Mouse (Mus musculus) naive thymus-derived CD4-positive, alpha-beta T cell, adult 2 months (primary cell): ENCODE results near the gene Smurf1.

ENCODE experiments used
- DNase-seq: peaks from one replicate; pipeline ENCODE4 v3.0.0-alpha.2; 2011; ENCODE audit warnings: low read depth

The Smurf1 gene

DNA sequence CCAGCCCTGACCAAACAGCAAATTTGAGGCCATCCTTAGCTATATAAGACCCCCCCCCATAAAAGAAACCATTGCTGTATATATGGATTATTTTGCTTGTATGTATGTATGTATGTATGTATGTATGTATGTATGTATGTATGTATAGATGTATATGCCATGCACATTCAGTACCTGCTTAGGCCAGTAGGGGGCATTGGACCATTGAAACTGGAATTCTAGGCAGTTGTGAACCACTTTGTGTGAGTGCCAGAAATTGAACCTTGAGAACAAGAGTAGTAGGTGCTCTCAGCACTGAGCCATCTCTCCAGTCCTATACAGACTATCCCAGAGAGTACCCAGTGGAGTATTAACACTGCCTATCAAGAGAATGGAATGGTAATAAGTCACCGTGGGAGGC lies 93.9 kb downstream of the Smurf1 start:
- DNase-seq, result peak; percentile 30

DNA sequence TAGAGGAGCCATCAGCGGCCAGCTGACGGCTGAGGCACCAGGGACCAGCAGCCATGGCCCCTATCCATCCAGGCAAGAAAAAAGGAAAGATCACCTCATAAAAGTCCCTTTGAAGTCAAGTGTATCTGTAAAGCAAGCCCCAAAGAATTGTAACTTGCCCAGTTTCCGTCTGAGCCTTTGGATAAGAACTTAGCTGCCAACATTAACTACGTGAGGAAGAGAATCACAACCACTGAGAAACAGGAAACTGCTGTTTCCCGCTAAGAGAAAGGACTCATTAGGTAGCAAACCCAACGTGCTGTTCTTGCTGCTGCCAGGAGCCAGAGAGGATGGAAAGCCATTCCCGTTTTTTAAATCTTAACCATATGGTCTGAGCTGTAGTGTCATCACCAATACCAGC lies 94.9 kb downstream of the Smurf1 start:
- no peak for DNase-seq

DNA sequence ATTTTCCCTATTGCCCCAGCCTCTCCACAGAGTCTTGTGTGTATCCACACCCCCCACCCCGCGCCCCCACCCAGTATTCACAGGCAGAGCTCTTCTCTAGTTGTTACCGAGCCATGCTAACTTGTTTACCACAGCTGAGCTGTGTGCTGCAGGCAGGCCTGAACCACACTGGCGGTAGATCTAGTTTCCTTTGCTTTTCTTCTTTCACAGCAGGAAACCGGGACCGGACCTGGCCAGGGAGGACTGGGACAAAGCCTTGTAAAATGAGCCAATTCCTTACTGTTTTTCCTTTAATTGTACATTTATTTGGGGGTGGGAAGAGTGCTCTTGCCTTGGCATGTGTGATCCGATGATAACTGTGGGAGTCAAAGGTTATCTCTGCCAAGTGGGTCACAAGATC lies 96.2 kb downstream of the Smurf1 start:
- DNase-seq, result no peak

DNA sequence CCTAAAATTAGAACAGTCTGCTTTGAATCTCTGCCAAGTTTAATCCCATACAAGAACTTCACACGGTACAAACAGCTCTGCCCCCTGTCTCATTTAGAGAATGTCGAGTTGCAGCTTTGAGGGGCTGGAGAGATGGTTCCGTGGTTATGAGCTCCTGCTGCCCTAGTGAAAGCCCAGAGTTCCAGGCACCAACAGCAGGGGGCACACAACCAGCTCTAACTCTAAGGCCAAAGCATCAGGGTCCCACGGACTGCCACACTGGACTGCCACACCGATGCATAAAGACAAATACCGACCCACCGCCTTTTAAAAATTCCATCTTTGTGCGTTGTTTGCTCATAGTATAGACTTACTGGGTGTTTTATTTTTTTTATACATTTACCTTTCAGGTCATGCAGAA lies 98.7 kb downstream of the Smurf1 start:
- peak; percentile 39 for DNase-seq

DNA sequence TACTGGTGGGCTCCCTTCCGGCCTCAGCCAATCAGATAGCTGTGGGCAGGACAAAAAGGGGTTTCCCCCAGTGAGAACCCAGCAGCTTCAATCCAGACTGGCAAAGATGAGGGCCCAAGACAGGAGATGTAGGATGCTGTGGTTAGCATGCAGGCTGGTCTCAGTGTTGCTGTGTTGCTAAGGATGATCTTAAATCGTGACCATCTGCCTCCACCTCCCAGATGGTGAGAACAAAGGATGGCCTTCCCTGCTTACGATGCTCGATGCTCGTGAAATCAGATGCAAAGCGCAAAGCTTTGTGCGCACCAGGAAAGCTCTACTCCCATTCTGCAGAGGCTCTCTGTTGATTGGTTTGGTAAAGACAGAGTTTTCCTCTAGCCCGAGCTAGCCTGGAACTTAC lies 104.7 kb downstream of the Smurf1 start:
- DNase-seq, result no peak

DNA sequence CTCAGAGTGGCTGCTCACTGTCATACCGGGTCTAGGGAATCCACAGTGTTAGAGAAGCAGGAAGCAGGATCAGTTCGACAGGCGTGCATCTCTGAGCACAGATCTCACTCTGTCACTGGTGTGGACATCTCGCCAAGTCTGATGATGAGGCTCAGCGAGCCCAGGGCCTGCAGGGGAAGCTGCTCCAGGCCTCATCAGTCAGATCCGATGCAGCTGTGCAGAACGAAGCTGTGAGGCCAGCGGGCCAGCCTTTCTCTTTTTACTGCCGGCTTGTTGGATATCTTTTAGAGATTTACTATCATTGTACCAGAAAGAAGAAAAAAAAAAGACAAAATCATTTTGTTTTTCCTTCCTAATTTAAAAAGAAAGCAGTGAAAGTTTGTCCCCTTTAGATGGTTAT lies 106.4 kb downstream of the Smurf1 start:
- no peak for DNase-seq

DNA sequence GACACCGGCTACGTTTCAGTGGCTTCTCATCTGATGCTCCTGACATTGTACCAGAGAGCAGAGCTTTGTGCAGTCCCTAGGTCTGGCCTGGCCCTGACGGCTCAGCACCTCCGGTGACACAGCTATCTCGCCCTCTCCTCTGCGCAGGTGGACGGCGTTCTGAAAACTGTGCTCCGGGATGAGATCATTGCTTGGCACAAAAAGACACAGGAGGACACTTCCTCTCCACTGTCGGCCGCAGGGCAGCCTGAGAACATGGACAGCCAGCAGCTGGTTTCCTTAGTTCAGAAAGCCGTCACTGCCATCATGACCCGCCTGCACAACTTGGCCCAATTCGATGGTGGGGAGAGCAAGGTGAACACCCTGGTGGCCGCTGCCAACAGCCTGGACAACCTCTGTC lies 107.1 kb downstream of the Smurf1 start:
- DNase-seq, result no peak

DNA sequence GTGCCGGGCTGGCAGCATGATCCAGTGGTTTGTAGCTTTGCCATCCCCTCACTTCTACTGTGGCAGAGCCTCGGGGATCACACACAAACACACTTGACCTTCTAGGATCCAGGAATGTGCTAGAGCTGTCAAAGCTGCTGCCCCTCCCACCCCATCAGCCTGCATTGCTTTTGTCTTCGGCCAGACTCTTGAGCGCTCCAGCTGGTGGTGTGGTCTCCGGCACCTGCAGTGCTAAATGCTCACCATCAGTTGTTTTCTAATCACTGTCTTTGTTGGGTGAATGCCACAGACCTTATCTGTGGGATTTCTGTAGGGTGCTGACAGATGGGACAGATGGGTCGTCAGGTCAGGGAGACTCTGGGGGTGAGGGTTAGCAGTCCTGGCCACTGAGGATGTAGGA lies 109.7 kb downstream of the Smurf1 start:
- no peak for DNase-seq

DNA sequence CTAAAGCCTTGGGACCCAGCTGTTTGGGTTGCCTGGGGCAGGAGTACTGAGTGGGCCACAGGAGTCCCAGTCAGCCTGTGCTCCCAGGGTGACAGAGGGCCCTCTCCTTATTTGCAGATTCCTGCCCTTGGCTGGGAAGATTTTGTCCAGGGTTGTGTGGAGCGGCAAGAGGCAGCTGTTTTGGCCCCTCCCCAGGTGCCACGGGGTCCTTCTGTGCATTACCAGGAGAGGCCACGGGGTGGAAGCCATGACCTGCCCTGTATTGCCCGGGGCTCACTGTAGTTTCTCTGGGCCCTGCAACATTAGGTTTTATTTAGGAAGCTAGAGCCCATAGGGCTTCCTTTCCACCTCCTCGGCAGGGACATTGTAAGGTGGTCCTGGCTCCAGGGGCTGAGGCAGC lies 111.7 kb downstream of the Smurf1 start:
- DNase-seq, result no peak

DNA sequence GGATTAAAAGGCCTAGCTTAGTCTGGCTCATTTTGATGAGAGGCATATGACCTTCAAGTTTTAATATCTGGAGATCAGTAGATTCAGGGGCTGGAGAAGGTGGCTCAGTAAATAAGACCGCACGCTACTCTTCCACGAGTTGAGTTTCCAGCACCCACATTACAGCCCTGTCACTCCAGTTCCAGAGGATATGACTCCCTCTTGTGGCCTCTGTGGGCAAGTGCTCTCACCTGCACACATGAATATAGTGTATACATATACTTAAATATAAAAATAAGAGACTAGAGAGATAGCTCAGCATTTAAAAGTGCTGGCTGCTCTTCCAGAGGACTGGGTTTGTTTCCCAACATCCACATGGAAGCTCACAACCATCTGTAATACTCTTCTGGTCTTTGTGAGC lies 113.8 kb downstream of the Smurf1 start:
- no peak for DNase-seq

DNA sequence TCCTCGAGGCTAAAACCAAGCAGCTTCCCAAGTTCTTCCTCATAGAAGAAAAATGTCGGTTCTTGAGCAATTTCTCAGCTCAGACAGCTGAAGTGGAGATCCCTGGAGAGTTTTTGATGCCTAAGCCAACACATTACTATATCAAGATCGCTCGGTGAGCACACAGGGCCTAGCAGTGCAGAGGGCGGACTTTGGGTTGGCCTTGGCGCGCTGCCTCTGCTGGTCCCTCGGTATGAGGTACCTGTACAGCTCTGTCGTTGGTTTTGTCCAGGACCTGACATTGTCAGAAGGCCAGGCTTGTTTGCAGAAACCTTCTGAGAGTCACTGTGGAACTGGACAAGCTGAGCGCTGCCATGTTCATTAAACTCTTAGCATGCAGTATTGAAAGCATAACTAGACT lies 115.7 kb downstream of the Smurf1 start:
- no peak for DNase-seq

DNA sequence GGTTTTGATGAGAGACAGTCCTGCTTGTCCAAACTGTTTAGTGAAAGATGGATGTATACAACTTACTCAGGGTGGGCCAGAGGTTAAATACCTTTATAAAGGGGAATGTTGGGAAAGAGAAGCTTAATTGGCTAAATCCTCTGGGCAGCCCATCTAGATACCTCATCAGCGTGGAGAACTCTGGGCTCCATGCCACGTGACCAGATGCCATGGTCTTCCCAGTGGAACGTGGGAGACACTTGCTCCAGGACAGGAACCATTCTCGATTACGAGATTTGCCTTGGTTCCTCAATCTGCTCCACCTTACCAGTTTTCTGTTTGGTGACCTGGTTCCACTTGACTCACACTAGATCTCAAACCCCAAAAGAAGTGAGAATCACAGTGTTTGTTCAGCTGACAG lies 116.9 kb downstream of the Smurf1 start:
- no peak for DNase-seq

DNA sequence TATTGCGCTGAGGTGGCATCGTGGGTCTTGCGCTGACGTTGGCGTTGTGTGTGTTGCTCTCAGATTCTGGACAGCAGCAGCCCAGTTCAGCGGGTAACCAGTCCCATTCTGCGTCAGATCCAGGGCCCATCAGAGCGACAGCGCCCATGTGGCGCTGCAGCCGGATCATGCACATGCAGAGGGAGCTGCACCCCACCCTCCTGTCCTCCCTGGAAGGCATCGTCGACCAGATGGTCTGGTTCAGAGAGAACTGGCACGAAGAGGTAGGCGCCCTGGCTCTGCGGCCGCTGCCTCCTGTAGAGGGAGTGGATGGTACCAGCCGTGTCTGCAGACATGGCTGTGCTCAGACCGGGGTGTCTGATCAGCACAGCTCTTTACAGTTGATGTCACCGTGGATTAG lies 120.3 kb downstream of the Smurf1 start:
- DNase-seq, result no peak

DNA sequence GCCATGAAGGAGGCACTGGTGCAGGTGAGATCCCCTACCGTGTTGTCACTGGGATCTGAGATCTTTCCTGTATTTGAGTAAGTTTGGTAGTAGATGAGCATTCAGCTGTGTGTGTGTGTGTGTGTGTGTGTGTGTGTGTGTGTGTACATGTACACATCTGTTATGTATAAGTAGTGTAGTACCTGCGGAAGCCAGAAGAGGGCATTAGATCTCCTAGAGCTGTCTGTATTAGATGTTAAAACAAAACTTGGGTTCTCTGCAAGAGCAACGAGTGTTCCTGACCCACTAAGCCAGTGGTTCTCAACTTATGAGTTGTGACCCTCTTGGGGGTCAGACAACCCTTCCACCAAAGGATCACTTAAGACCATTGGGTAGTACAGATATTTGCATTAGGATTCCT lies 129.5 kb downstream of the Smurf1 start:
- peak; percentile 37 for DNase-seq

DNA sequence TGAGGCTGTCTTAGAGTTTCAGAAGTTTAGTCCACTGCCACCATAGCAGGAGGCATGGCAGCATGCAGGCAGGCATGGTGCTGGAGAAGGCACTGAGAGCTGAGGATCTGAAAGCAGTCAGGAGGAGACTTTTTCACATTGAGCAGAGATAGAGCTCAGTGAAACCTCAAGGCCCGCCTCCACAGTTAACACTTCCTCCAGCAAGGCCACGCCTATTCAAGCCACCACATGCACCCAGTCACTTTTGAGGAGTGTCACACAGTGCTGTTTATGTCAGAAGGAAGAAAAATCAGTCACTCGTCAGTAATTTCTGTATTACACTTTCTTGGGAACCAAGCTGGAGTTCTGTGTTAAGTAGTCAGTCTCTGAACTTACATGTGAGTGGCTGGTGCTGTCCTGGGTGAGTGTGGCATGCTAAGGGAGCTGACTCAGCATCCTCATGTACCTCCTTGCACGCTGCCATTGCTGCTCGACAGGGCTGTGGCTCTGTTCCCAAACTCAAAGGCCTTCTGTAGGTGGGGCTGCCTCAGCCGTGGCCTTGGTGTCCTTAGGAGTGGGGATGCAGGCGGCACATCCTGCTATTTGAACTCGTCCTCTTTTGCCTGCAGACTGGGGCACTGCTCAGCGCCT lies 133.7 kb downstream of the Smurf1 start:
- no peak for DNase-seq

DNA sequence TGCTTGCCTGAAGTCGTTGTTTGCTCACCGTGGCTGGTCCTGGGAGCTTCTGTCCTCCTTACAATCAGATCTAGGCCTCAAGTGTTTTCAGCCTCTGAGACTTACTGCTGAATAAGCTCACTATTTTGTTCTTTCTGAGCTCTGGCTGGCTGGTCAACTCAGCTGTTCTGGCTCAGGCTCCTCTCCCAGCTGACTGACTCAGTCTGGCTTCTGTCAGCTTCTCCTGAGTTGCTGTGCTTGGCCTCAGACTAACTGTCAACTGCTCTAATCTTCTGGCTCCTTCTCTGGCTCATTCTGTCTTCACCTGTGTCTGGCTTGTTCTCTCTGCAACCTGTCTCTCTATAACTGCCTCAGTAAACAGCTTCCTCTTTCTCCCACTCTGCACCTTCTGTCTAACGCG lies 136.0 kb downstream of the Smurf1 start:
- no peak for DNase-seq

DNA sequence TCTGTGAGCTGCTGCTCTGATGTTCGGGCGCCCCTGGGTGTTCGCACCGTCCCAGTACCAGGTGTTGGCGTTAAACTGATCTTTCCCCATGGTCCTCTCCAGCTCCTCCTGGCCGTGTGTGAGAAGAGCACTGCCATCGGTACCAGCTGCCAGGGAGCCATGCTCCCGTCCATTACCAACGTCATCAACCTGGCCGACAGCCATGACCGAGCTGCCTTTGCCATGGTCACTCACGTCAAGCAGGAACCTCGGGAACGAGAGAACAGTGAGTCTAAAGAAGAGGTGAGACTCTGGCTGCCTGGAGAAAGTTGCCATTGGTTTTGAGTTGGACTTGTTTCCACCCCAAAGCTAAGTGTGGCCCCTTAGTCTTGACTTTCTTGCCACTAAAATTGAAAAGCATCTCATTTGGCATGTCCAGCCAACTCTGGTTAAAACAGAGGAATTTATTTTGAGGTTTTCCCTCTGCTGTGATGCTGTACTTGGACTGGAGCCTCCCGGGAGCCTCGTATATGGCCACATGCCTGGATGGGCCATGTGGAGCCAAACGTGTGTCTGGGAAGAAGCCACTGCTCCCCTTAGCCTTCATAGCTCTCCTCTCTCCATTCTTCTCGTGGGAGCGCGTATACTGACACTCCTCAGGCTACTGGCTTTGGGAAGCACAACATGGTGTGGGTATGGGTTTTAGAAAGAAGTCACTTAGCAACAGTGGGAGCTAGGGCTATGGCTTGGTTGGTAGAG lies 137.1 kb downstream of the Smurf1 start:
- no peak for DNase-seq
